Mouse (Mus musculus): ENCODE data around the gene Xpnpep3. TPM values are rescaled to one million over a fixed set of nuclear protein-coding genes. Genes with fewer than 3 reads are reported as not detected.
A peak's percentile ranks its signal among the peaks of the same experiment; 100 is the strongest.
"Not testable (repeated sequence)": the region's sequence is repeated elsewhere in the genome, so short reads cannot be mapped to it uniquely, and the experiment has no call there.

Gene Xpnpep3
- polyA plus RNA-seq, 1 experiment from 2014 or later = 13.2 TPM

DNA sequence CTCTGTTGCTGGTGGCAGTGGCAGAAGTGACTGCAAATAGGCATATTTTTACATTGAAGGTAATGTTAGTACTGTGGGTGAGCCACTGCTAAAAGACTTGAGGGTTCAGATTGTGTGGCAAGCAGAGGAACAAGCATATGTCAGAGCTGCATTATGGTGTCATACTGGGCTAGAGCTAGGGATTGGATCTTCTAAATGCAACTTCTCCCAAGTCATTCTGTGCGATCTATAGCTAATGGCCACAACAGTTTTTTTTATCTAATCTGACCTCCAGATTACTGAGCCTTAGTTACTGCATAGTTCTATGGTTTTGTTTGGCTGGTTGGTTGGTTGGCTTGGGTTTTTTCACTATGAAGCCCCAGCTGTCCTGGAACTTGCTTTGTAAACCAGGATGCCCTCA, 8.3 kb downstream of the Xpnpep3 start, which contains the start of gene Dnajb7:
Dnajb7 (minus strand) TSS at position 101 of the 400 bp plus-strand sequence.
- ATAC-seq (replicated peaks; ENCODE audit: low FRiP score) = no peak
- 81% methylated on average over 1 of the region's 1 CpGs for WGBS

DNA sequence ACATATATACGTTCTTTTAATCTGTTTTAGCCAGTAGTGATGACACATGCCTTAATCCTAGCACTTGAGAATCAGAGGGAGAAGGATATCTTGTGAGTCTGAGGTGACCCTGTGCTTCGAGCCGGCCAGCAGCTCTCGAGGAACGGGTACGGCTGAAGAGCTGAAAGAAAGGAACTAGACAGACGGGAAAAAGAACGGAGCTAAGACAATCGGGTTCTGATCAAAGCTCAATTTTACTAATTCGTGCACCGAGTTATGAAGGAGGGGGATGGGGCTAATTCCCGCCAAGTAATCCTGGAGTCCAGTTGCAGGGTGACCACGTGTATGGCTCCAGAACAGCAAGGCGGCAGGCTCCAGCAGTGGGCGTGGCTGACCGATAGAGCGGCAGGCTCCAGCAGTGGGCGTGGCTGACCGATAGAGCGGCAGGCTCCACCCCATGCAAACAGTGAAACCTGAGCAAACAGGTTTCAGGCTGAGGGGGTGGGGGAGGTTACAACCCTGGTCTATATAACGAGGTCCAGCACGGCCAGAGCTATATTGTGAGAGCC, 16.9 kb downstream of the Xpnpep3 start:
- ATAC-seq (replicated peaks; ENCODE audit: low FRiP score) = peak; percentile 92
- peak overlapping the region; percentile 13; the same call in 1 of the 2 replicates for H3K27ac ChIP-seq
- not testable (repeated sequence) for H3K36me3 ChIP-seq; H3K27me3 ChIP-seq; H3K9me3 ChIP-seq (replicated peaks)
- peak overlapping the region; percentile 23 for H3K9ac ChIP-seq
- peaks cover 12% of the 10 kb centered on the region for H3K4me1 ChIP-seq
- peak overlapping the region; percentile 30 for H3K4me3 ChIP-seq (replicated peaks)
- 5% methylated on average over 22 of the region's 22 CpGs for WGBS
- H3K4me2 ChIP-seq = peak overlapping the region; percentile 56

More for the DNA sequence above, 8.3 kb downstream of the Xpnpep3 start, which contains the start of gene Dnajb7:
- no peaks in the 10 kb centered on the region for H3K36me3 ChIP-seq
- no peak within 1 kb of the TSS for H3K9ac ChIP-seq
- no peaks in the 10 kb centered on the region for H3K9me3 ChIP-seq (replicated peaks)
- H3K4me2 ChIP-seq = no peak within 1 kb of the TSS
- H3K27ac ChIP-seq = no peak within 1 kb of the TSS
- H3K4me1 ChIP-seq = no peaks in the 10 kb centered on the region
- H3K4me3 ChIP-seq (replicated peaks) = no peak within 1 kb of the TSS
- H3K27me3 ChIP-seq = no peaks in the 10 kb centered on the region

DNA sequence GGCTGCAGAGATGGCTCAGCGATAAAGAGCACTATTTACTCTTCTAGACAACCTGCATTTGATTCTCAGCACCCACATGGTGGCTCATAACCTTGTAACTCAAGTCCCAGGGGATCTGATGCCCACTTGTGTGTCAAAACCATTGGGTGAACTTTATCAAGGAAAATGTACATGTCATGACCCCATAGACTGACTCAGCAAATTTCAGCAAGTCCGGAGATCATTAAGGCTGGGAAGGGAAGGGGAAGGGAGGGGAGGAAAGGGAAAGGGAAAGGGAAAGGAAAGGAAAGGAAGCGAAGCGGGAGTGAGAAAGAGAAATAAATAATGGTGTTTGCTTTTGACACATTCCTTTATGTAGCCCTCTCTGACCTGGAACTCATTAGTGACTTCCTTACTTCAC, 18.1 kb downstream of the Xpnpep3 start:
- Histone ChIP-seq H3K9me3 (replicated peaks) (no peaks in the 10 kb centered on the region), H3K36me3 (no peaks in the 10 kb centered on the region), H3K4me3 (replicated peaks) (no peak overlapping the region), H3K27me3 (no peaks in the 10 kb centered on the region), H3K4me1 (peaks cover 12% of the 10 kb centered on the region), H3K27ac (no peak overlapping the region), H3K4me2 (no peak overlapping the region), H3K9ac (no peak overlapping the region)
- ATAC-seq (replicated peaks; ENCODE audit: low FRiP score) = no peak
- WGBS = 82% methylated on average over 4 of the region's 4 CpGs

DNA sequence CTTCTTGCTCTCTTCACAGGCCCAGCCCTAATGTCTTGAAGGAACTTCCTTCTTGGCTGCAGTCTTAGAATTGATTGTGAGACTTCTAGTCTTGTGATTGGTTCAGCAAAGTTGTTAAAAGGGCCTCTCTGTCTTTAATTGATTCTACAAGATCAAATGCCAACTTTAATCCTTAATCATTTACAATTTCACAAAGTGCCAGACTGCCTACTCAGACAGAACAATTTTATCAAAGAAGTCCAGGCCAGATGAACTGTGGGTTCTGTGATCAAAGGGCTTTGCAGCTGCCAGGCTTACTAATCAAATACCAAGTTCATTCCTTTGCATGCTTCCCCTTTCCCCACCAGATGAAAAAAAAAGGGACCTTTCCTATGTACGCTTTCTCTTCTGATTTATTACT, 21.5 kb downstream of the Xpnpep3 start:
- 50% methylated on average over 1 of the region's 1 CpGs for WGBS
- Histone ChIP-seq H3K4me3 (replicated peaks) (no peak overlapping the region), H3K36me3 (no peaks in the 10 kb centered on the region), H3K27ac (peak overlapping the region; percentile 88), H3K9ac (no peak overlapping the region), H3K27me3 (no peaks in the 10 kb centered on the region), H3K4me1 (peaks cover 11% of the 10 kb centered on the region), H3K9me3 (replicated peaks) (no peaks in the 10 kb centered on the region), H3K4me2 (no peak overlapping the region)
- no peak for ATAC-seq (replicated peaks; ENCODE audit: low FRiP score)

DNA sequence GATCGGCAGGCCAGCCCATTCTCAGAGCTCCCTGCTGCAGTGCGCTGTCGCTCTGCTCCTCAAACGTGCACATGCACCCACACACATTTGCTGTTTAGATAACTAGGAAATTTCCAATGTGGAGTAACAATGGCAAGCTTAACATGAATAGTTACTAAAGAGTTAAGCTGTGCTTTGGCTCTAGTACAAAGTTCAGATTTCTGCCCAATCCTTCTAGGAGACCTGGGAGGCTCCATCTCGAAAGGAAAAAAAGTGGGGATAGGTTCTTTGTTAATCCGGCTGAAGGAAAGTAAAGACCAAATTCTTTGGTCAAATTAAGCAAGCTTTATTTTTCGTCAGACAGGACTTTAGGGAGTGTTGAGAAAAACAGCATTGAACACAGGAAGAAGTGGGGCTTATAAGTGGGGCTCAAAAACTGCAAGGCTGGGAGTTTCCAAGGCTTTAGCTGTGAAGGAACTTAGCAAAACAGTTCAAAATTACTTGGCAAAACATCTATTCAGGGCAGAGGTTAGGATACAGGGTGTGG, 22.3 kb downstream of the Xpnpep3 start:
- Histone ChIP-seq H3K4me3 (replicated peaks) (no peak overlapping the region), H3K4me1 (peaks cover 5% of the 10 kb centered on the region), H3K4me2 (no peak overlapping the region), H3K27ac (peak overlapping the region; percentile 88), H3K36me3 (peaks cover 2% of the 10 kb centered on the region), H3K9ac (no peak overlapping the region), H3K9me3 (replicated peaks) (no peaks in the 10 kb centered on the region), H3K27me3 (no peaks in the 10 kb centered on the region)
- ATAC-seq (replicated peaks; ENCODE audit: low FRiP score) = no peak
- WGBS = 68% methylated on average over 7 of the region's 7 CpGs

DNA sequence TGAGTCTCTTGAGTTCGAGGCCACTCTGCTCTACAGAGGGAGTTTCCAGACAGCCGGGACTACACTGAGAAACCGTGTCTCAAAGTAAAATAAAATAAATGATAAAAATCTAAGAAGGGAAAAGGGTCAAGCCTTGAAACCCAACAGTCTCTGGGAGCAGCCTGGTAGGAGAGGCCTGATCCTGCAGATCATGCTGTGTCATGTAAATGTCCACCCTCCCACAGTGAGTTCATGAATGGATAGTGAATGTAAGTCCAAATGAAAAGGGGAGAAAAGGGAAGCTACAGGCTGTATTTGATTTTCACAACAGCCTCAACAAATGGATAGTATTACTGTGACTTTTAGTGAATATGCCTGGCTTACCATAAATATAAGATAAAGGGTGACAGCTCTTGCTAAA, 25.4 kb downstream of the Xpnpep3 start:
- no peaks in the 10 kb centered on the region for H3K9me3 ChIP-seq (replicated peaks)
- WGBS = 87% methylated on average over 3 of the region's 3 CpGs
- no peak overlapping the region for H3K4me3 ChIP-seq (replicated peaks)
- H3K9ac ChIP-seq = no peak overlapping the region
- no peak for ATAC-seq (replicated peaks; ENCODE audit: low FRiP score)
- H3K36me3 ChIP-seq = peaks cover 19% of the 10 kb centered on the region
- H3K27me3 ChIP-seq = no peaks in the 10 kb centered on the region
- no peak overlapping the region for H3K4me2 ChIP-seq
- H3K4me1 ChIP-seq = peaks cover 4% of the 10 kb centered on the region; the same call in 1 of the 2 replicates
- H3K27ac ChIP-seq = no peak overlapping the region

DNA sequence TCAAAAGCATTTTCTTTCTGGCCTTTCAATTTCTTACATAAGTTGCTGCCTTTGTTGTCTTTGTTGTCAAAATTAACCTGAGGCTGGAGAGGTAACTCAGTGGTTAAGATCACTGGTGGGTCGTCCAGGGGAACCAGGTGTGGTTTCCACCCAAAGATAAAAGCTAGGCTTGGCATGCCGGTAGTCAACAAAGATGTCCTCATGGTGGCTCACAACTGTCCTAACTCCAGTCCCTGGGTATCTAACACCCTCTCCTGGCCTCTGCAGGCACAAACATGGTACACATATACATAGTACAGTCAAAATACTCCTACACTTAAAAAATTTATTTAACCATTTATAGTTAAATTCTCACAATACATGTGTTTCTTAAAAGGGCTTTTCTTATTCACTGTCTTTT, 28.0 kb downstream of the Xpnpep3 start:
- H3K4me2 ChIP-seq = no peak overlapping the region
- no peak overlapping the region for H3K9ac ChIP-seq
- no peak for ATAC-seq (replicated peaks; ENCODE audit: low FRiP score)
- no peaks in the 10 kb centered on the region for H3K4me1 ChIP-seq
- WGBS = 89% methylated on average over 2 of the region's 2 CpGs
- H3K36me3 ChIP-seq = peaks cover 45% of the 10 kb centered on the region
- H3K9me3 ChIP-seq (replicated peaks) = no peaks in the 10 kb centered on the region
- no peak overlapping the region for H3K4me3 ChIP-seq (replicated peaks)
- H3K27me3 ChIP-seq = no peaks in the 10 kb centered on the region
- H3K27ac ChIP-seq = no peak overlapping the region

DNA sequence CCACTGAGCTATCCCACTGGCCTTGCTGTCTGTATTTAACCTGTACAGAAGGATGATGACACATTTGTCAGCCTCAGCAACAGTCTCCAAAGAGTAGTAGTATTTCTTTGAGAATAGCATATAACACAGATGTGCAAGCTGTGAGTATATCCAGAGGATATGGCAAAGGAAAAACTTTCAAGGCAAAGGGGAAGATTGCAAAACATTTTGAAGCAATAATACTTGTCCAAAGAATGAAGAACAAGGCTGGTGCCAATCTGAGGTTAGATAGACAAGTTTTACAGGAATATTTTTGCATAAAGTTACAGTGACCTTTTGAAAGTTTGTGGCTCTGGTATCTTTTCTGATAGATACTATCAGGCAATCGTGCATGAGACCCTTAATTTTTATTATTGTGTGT, 31.3 kb downstream of the Xpnpep3 start:
- Histone ChIP-seq H3K4me2 (no peak overlapping the region), H3K27me3 (no peaks in the 10 kb centered on the region), H3K27ac (no peak overlapping the region), H3K9ac (no peak overlapping the region), H3K9me3 (replicated peaks) (no peaks in the 10 kb centered on the region), H3K4me1 (no peaks in the 10 kb centered on the region), H3K36me3 (peaks cover 49% of the 10 kb centered on the region), H3K4me3 (replicated peaks) (no peak overlapping the region)
- ATAC-seq (replicated peaks; ENCODE audit: low FRiP score) = no peak
- 74% methylated on average over 1 of the region's 1 CpGs for WGBS

DNA sequence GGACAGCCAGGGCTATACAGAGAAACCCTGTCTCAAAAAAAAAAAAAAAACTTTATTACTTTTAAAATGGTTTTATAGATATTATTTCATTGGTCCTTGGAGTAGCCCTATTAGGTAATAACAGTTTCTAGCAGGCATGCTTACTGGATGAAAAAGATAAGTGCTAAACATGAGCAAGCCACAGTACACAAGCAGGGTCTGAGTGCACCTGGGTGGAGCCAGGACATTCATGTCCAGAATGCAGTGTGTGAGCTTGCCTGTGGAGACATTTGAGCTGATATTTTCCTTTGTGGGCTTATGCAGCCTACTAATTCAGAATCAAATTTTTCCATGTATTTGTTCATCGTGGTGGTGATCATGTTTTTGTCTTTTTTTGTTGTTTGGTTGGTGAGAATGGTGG, 38.4 kb downstream of the Xpnpep3 start:
- Histone ChIP-seq H3K27me3 (no peaks in the 10 kb centered on the region), H3K4me1 (no peaks in the 10 kb centered on the region), H3K9me3 (replicated peaks) (no peaks in the 10 kb centered on the region), H3K27ac (no peak overlapping the region), H3K4me3 (replicated peaks) (no peak overlapping the region), H3K9ac (no peak overlapping the region), H3K4me2 (no peak overlapping the region), H3K36me3 (peaks cover 39% of the 10 kb centered on the region)
- no peak for ATAC-seq (replicated peaks; ENCODE audit: low FRiP score)
- 93% methylated on average over 1 of the region's 1 CpGs for WGBS

DNA sequence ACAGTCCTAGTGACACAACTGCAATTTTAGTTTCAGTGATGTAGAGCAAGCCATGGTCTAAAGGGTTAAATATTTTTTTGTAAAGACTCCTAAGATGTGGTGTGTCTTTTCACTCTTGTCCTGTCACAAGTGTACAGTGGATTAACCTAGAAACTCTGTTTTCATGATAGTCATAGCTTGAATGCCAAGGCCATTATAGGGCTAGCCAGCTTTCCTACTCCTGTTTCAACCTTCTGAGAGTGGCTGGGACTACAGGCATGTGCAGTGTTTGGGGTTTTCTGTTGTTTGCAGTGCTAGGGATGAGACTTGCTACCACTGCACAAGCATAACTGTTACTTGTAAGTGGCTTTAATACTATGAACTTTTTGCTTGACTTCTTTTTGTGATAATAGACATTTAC, 39.3 kb downstream of the Xpnpep3 start:
- H3K36me3 ChIP-seq = peaks cover 41% of the 10 kb centered on the region
- no peak overlapping the region for H3K4me2 ChIP-seq
- H3K4me1 ChIP-seq = no peaks in the 10 kb centered on the region
- no peaks in the 10 kb centered on the region for H3K27me3 ChIP-seq
- no peak overlapping the region for H3K9ac ChIP-seq
- no peak overlapping the region for H3K27ac ChIP-seq
- H3K9me3 ChIP-seq (replicated peaks) = no peaks in the 10 kb centered on the region
- no peak overlapping the region for H3K4me3 ChIP-seq (replicated peaks)
- no peak for ATAC-seq (replicated peaks; ENCODE audit: low FRiP score)

DNA sequence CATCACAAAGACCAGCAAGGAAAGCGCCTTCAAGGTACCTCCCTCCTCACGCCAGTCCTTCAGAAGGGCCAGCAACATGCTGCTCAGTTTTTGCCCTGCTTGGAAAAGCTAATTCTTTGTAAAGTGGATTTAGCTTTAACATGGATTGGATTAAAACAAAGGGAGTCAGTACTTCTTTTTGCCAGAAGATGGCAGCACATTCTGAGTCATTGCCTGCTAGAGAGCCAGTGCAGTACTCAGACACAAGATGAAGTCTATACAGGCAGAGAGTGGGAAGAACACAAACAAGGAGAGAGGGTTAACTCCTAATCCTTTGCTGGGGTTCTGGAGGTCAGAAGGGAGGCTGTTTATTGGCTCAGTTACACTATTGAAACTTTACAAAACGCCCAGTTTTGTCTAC, 48.5 kb downstream of the Xpnpep3 start:
- Histone ChIP-seq H3K36me3 (peaks cover 61% of the 10 kb centered on the region), H3K4me1 (no peaks in the 10 kb centered on the region), H3K27ac (no peak overlapping the region), H3K4me2 (no peak overlapping the region), H3K27me3 (no peaks in the 10 kb centered on the region), H3K9me3 (replicated peaks) (no peaks in the 10 kb centered on the region), H3K4me3 (replicated peaks) (no peak overlapping the region), H3K9ac (no peak overlapping the region)
- 0 out of 2 replicates have a peak, but pooled peaks have one; percentile 43 for ATAC-seq (replicated peaks; ENCODE audit: low FRiP score)
- WGBS = 53% methylated on average over 3 of the region's 3 CpGs

DNA sequence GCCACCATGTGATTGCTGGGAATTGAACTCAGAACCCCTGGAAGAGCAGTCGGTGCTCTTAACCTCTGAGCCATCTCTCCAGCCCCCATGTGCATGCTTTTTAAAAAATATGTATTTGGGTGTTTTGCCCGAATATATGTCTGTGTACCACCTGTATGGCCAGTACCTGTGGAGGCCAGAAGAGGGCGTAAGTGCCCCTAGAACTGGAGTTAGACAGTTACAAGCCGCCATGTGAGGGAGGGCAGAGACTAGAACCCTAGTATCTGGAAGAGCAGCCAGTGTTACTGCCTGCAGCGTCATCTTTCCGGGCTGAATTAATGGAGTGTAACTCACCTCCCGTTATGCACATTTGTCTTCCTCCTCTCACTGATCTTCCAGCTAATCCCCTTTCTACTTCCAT, 61.6 kb downstream of the Xpnpep3 start:
- H3K9me3 ChIP-seq (replicated peaks) = peaks cover 12% of the 10 kb centered on the region; the same call in 1 of the 2 replicates
- H3K4me3 ChIP-seq (replicated peaks) = no peak overlapping the region
- no peak for ATAC-seq (replicated peaks; ENCODE audit: low FRiP score)
- H3K9ac ChIP-seq = no peak overlapping the region
- H3K4me1 ChIP-seq = no peaks in the 10 kb centered on the region
- H3K27me3 ChIP-seq = no peaks in the 10 kb centered on the region
- no peak overlapping the region for H3K4me2 ChIP-seq
- 65% methylated on average over 7 of the region's 7 CpGs for WGBS
- H3K27ac ChIP-seq = no peak overlapping the region
- H3K36me3 ChIP-seq = peaks cover 17% of the 10 kb centered on the region

Data from kidney, embryonic 15.5 days (tissue).